Mouse (Mus musculus) adrenal gland, adult 2 months (tissue): ENCODE measurements around the gene Cic. TPM values are rescaled to one million over a fixed set of nuclear protein-coding genes. Genes with fewer than 3 reads are reported as not detected.
"Not testable (repeated sequence)": the region's sequence is repeated elsewhere in the genome, so short reads cannot be mapped to it uniquely, and the experiment has no call there.

Experiments used
- DNase-seq: peaks from one replicate; pipeline ENCODE4 v3.0.0; 2021
- polyA plus RNA-seq: library from polyadenylated mRNA; depleted of rRNA; stranded (reverse); fragments of >200 nt; gene quantifications from 2 replicates; pipeline ENCODE4 v1.2.3, GENCODE M21; 2012
- total RNA-seq, 2 experiments: library from RNA; stranded (reverse); gene quantifications; 2 replicates each; pipeline ENCODE4 v1.2.3; 2021

The Cic gene
- total and polyA plus RNA-seq, 3 experiments = 102 to 123 (median 108) TPM

DNA sequence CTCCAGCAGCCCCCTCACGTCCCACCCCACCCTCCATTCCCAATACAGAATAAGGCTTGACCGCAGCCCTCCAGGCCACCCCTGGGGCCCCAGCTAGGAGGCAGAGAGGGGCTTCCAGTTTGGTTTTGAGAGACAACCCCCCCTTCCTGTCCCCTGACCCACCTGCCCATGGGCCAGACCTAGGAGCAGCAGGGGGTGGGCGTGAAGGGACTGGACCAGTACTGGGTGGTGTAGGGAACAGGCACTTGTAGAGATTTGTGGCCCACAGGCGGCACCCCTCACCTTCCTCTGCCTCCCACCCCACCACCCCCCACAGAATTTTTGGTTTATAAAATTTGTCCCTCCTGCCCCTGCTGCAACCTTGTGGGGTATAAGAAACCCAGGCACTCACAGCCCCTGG is 24.1 kb upstream of the Cic start:
- DNase-seq = peak; percentile 2

DNA sequence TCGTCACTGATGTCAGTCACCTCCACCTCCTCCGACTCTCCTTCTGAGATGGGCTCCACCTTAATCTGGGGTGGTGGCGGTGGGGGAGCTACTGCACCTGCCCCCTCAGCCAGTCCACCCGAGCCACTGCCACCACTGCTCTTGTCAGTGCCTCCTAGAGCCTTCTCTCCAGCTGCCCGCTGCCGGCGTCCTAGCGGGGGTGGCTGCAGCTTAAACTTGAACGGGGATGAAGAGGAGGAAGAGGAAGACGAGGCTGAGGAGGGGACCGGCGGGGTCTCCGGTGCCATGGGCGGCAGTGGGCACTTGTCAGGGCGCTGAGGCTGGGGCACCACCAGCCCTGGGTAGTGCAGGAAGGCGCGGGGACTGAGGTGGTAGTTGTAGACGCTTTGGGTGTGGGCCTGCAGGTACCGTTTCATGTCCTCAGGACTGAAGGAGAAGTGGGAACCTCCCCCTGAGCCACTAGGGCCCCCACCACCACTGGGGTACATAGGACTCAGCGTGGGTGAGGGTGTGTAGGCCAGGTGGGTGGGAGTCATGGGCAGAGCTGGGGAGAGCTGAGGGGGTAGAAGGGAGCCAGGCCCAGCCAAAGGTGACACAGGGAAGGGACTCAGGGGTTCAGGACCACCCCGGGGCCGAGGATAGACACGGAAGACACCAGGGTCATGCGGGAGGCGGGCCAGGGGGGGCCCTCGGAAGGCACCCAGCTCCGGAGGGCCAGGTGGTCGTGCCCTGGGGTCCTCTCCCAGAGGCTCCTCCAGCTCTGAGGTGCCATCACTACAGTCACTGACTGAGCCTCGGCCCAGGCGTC is 22.7 kb upstream of the Cic start:
- peak; percentile 12 for DNase-seq

DNA sequence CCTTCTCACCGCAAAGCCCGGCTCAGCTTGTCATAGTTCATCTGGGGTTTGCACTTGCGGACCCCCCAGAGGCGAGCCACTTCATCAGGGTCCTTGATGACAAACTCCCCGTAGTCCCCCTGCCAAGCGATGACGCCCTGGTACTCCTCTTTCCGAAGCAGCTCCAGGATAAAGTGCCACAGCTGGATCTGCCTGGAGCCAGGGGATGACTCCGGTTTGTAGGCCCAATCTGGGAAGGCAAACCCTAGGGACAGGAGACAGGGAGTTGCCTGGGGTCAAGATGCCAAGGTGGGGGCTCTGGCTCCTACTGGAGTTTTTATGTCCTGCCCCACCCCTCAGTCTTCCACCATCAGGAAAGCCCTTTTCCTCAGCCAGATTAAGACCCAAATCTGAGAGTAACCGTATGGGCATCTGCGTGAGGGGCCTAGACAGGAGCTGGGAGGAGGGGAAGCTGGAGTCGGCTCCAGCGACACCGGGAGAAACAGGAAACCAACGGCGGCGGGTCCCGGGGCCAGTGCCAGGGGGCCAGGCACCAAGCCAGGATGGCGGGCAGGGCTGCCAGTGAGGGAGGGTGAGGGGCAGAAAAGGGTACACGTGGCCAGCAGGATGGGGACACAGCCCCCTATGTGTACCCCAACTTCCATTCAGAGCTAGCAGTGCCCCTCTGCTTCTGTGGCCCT is 21.3 kb upstream of the Cic start:
- DNase-seq = peak; percentile 64

DNA sequence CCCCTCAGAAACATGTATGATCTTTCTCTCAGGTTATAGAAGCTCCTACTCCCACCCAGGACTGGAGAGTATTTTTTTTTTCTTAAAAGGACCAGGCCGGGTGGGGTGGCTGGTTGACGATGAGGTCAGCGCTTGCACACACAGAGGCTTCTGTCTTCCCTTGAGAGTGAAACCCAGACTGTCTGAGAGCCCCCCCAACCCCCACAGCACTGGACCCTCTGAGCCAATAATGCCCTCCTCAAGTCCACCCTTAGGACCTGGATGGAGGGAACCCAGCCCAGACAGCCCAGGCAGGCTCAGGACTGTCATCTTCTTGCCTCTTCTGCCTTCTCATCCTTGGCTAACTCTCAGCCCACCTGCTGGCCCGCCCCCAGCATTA is 20.8 kb upstream of the Cic start:
- peak; percentile 17 for DNase-seq

DNA sequence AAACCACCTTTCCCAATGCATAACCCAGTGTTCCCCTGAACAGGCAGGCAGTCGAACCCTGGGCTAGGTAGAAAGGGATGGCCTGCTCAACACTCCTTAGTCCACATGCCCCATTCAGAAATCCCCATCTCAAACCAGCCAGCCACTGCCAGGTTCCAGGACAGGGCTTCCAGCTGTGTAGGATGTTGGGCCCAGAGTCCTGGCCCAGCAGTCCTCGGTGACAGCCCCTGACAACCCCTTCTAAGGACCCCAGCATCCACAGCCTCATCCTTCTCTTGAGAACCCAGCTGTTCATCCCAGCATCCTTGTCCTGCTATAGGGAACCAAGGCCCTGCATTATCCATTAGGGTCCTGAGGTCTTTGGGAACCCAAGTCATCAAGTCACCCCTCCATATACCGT is 20.0 kb upstream of the Cic start:
- peak; percentile 5 for DNase-seq

DNA sequence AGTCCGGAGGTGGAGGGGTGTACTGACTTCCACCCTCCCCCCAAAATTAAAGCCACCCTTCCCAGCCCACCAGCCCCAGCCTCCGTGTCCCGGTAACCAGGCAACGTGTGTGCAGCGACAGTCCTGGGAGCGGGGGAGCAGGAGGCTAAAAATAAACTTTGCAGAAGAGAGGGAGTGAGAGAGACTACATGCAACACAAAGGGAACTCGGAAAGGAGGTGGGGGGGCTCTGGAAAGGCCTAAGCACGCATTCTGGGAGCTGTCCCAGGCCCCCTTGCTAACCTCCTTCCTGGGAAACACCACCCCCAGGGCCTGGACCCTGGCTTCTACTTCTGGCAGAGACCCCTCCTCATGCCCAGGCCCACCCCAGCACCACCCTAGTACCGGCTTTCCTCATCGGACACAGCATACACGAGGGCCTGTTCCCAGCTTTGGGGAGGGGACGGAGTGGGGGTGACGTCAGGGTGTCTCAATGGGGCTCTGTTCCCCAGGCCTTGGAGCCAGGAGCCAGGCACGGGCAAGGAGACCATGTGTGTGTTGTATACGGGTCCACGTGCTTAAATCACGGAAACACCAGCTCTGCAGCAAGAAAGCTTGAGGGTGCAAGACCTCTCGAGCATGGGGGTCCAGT is 19.4 kb upstream of the Cic start:
- peak; percentile 59 for DNase-seq

DNA sequence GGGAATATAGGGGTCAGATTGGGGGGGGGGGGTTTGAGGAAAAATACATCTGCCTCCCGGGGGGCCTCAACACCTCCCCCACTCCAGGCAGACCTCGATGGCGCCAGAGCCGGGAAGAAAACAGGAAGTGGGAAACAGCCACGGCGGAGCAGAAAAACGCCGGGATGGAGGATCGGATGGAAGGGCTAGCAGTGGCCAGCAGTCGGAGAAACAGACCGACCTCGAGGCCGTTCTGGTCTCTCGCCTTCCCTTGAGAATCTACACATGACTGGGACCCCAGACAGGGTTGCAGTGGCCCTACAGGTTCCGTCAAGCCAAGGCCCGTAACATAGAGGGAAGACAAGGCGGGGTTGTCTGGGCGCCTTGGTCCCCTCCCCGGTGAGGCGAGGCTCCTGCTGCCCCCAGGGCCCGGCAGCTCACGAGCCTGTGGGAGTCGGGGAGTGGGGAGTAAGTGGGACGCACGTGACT is 18.6 kb upstream of the Cic start:
- no peak for DNase-seq

DNA sequence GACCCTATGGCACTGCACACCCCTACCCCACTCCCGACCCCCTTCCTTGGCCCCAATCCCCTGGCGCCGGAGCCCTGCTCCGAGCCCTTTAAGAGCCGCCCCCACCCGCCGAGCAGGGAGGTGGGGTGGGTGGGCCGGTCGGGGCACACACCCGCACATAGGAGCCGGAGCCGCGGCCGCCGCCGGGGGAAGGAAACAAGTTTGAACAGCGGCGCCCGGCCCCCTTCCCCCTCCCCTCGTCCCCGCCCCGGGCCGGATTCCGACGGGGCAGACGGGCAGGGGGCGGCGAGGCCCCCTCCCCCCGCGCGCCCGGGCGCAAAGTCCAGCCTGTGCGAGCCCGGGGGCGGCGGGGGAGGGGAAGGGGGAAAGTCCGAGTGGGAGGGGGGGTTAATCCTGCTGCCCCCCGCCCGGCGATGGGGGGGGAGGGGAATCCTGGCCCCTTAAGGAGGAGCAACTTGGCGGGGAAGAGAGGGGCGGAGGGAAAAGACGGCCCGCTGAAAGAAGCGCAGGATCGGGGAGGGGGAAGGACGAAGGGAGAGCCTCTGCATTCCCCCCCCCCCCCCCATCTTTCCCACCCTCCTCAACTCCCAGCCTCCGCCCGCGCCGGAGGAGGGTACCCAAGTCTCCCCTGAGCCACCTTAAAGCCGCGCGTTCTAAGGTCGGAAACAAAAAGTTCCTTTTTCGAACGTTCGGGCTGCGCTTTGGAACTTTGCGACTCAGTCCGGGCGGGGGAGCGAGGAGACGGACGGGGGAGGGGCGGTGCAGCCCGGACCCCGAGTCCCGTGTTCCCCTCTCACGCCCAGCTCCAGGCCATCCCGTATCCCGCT is 18.0 kb upstream of the Cic start:
- DNase-seq = peak; percentile 85

DNA sequence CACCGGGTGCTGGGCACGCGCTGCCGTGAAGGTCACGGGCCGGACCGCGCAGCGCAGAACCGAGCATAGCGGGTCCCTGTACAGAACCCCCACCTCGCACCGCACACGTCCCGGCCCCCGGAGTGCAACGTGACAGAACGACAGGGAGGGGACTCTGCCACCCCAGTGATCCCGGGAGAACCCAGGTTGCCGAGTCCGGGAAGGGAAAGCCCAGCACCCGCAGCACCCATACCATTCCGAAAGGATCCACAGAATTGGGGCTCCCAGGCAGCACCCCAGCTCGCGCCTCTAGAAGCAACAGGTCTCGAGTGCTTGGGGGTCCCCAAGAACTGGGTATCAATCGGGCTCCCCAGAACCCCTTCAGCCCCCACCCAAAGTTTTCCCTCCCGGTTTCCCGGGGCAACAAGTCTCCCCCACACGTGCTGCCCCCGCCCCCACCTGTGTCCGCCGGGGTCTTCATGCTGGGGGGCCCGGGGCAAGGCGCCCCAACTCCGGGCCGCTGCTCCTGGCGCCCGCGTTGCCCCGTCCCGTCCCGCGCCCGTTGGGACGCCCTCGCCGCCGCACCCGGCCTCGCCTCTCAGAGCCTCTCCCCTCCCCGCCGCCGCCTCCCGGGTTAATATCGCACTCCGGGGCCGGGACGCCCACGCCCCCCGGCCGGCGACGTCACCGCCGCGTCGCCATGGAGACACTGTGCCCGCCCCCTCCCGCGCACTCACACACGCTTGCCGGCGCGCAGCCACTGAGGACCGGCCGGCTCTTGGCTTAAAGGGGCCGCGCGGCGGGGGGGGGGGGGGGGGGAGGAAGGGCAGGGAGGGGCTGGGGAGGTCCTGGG is 17.1 kb upstream of the Cic start, which contains the start of gene Erf:
TSS of gene Erf (minus strand) at position 621 of the 832 bp plus-strand sequence.
- peak; percentile 98 for DNase-seq

DNA sequence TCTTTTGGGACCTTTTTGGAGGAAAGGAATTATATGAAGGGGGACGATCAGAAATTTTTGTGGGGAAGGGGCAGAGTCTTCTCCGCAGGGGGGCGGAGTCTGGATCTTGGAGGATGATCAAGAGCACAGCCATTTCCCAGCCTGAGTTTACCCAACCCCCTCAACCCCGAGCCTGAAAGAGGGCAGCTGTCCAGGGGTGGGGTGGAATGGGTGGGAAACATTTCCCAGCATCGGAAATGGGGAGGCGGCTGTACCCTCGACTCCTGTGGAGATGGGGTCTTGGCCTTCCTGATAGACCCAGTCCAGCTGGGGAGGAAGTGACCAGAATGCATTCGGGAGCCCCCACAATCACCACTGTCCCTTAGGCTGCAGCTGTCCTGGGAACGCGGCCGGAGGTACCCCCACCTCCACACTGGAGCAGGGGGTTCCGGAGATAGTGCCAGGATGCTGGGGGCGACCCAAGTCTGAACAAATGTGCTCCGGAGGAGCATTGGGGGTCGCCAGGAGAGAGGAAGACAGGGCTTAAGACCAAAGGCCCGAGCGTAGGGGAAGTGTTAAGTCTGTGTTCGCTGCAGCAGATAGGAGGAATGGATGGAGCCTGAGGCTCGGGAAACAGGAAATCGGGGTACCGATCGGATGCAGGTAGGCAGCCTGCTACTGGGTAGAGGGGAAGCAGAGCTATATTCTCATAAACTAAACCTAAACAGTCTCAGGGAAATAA is 16.3 kb upstream of the Cic start:
- DNase-seq = peak; percentile 56

DNA sequence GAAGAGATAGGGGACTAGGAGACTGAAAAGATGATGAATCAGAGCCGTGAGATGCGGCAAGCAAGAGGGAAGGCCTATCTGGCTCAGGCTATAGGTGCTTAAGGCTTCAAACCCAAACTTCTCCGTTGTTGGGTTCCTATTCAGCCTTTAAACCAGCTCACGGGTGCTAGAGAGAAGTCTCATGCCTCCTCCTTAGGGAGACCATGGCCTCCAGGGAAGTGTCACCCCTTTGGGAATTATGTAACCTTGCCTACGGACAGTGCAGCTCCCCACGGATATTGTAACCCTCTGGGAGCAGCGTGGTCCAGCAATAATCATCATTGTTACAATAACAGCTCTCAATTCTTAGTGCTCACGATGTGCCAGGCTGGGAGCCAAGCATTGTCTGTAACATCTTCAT is 15.7 kb upstream of the Cic start:
- DNase-seq = no peak

DNA sequence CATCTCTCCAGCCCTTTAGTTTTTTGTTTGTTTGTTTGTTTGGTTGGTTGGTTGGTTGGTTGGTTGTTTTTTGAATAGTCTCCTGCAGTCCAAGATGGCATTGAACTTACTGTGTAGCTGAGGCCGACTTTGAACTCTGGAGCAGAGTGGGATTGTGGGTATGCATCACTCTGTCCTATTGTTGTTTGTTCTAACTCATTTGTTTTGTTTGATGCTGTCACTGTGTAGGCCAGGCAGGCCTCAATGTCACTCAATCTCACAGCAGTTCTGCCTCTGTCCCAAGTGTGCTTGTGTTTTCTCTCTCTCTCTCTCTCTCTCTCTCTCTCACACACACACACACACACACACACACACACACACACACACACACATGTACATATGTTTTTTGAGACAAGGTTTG is 5.6 kb upstream of the Cic start:
- DNase-seq = no peak

DNA sequence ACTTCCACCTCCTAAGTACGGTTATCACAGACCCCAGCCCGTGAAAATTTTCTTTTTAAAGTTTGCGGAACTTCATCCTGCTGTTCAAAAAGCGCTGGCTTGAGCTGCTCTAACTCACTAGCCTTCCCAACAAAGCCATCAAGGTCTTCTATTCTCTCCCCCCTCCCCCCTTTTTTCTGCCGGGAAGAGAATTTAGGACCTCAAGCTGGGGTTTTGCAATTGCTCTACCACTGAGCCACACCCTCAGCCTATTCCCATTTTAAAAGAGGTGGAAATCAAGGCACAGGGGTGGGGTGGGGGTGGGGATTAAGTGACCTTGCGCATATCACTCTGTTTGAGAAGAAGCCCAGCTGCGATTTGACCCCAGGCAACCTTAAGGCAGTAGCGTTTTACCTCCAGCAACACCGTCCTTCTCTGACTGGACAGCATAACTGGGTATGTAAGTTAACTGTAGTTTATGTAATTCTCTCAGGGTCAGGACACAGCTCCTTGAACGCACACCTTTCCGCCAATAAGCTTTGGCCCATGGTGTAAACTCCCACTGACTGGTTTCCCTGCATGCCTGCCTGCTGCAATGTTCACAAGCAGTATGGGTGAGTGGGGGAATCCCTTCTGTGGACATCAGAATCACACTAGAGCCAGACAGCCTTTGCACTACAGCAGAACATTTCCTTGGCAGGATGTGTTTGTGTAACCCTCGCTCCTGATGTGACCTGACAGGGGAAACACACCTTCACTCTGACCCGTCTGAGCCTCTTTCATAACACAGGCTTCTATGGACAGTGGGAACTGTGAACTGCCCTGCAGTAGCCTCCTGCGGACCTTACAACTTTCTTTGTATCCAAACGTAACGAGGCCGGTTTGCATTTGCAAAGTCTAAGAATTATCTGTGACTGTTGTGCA is 3.3 kb upstream of the Cic start:
- DNase-seq = no peak

DNA sequence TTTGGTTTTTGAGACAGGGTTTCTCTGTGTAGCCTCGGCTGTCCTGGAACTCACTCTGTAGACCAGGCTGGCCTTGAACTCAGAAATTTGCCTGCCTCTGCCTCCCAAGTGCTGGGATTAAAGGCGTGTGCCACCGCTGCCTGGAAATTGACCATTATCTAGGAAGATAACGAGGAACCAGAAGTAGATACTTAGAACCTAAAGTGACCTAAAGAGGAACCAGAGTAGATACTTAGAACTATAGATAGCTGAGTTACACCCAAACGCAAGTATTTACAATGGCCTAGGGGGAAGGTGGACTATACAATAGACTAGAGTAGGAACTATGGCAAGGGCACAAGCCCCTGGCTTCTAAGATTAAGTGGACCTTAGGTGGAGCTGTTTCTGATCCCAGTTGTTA is 1.8 kb upstream of the Cic start:
- DNase-seq = not testable (repeated sequence)

DNA sequence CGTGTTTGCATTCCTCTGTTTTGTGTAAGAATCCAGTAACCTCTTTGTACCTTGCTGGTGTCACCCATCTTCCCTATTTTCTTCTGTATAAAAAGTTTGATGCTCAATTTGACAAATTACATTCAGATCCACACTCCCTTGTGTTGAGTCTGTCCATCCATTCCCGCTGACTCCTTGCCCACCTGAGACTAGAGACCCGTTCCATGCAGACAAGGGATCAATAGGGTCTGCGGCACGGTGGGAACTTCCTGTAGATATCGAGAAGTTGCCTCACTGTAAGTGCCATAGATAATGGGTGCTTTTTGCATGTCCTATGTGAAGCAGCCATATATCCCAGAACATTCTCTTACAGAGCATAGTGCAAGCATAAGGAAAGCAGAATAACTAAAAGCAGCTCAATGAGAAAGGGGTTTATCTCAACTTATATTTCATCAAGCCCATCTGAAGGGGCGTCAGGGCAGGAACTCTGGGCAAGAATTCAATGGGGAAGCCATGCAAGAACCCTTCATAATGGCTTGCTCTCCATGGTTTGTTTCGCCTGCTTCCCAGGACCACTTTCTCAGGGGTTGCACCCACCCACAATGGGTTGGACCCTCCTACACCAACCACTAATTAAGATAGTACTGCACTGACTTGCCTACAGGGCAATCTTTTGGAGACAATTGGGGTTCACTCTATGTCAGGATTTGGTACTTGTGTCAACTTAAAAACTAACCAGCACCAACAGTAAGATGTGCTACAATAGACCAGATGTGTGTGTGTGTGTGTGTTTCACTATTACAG is 1.1 kb upstream of the Cic start:
- DNase-seq = no peak

DNA sequence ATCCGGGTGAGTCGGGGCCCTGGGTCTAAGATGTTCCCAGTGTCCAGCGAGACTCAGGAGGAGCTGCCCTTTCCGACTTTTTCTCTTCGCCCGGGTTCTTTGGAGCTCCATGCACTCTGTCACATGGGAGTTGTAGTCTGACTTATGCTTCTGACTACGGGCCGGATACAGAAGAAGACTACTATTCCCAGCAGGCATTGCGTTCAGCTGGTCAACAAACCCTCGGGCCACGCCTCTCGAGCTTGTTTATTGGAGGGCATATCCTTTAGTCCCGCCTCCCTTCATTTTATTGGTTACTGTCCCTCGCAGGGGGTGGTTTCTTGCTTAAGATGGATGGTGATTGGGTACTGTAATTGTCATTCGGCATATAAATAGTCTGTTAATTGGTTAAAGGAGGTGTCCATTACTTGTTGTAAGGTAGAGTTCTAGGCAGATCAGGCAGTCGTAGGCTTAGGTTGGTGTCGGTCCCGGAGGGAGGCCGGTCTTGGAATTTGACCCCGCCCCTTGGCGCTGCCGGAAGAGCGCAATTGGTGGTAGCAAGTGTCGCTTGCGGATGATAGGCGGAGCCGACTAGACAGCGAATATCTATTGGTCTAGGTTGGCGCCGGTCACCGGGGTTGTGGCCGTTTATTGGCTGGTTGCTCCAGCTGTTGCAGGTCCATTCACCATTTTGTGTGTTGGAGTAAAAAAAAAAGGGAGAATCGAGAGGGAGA is 403 bp downstream of the Cic start:
- DNase-seq = peak; percentile 99

DNA sequence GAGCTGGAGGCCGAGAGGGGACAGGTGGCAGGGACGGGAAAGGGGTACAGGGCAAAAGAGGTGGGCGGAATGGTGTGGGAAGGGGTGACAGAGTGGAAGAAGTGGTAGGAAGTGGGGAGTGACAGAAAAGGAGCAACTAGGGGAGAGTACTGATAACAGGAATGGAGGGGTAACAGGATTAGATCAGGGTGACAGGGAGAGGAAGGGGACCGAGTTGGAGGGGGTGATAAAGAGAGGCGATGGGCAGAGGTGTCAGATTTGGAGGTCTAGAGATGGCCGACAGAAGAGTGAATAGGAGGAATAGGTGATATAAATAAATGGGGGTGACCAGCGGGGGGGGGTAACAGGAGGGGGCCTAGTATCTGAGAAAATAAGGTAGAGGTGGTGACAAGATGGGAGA is 1.1 kb downstream of the Cic start:
- no peak for DNase-seq

DNA sequence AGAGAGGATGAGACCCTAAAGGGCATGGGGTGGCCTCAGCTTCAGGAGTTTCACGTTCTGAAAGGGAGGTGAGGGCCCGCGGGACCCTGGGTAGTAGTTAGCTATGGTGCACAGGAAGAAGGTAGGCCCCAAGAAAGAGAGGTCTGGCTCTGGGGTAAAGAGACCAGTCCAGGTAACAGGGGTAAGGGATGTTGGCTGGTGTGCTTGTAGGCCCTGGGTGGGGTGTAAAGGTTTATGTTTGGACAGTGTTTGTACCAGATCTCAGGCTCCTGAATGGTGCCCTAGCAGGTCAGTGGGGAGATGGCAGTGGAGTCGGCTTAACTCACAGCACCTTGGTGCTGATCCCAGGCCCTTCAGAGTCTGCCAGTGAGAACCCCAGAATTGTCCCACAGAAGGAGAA is 1.5 kb downstream of the Cic start:
- DNase-seq = peak; percentile 26
